9 mouse cellular contexts compared by ENCODE assay signal in the genomic region with DNA sequence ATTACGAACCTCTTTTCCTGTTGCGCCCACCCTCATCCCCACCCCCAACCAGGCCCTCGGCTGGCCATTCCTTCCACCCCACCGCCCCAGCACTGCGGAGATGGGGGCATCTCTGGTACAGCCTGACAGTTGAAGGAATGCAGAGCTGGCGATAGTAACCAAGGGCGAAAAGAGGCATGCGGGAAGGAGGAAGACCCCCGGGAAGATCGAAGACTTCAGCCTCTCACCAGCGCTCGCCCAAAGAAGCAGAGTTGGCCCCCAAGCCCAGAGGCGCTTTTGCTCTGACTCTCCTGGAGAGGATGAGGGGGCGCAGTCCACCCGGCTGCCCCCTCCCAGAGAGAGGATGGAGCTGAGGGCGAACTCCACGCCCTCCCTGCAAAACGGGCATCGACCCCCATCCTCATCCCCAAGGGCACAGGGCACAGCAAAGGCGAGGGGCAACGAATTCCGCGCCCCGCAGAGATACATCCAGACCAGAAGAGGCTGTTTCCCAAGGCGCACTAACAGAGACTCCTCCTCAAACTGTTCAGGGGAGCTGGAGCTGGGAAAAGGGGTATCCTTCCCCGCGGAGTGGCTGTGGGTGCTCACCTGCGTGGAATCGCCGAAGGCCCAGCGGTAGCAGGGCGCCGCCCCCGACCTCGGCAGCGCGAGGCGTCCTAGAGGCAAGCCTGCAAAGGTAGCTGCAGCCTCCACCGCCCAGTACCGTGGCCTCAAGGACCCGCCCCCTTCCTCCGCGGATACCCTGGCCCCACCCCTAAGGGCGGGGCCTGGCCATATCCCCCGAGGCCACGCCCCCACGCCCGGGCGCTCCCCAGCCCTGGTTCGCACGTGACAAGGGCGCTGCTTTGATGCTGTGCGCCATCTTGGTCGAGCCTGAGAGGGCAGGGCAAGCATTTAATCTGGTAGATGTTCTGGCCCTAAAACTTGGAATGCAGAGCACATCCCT. TPM values are rescaled to one million over a fixed set of nuclear protein-coding genes. Genes with fewer than 3 reads are reported as not detected.
DNase-seq lines count a peak whose midpoint lies in the region; ATAC-seq and TF ChIP-seq lines count a peak whose summit lies in the region.
"Had no signal": no experiment of that assay in that cellular context is flagged by ENCODE, and none has a peak within 500 bp of the region (broad histone marks: within the 10 kb centered on the region; RNA-seq: fewer than 3 reads in every experiment).

No protein-coding gene starts in this region.

- peak overlapping the region; percentile 40 for H3K4me3 ChIP-seq in forebrain, embryonic 14.5 days (ENCODE audit: low read depth, low read length)
- H3K4me3 ChIP-seq in layer of hippocampus, adult 2 months, result peak overlapping the region; percentile 78
- peak overlapping the region; percentile 49 for H3K4me3 ChIP-seq in neural tube, embryonic 14.5 days (ENCODE audit: low read depth, low read length)

- H3K27me3 ChIP-seq in forebrain, embryonic 14.5 days (replicated peaks; ENCODE audit: control insufficient read depth, insufficient read depth, low read length), result no peaks in the 10 kb centered on the region
- H3K27me3 ChIP-seq in neural tube, embryonic 14.5 days (ENCODE audit: control insufficient read depth, insufficient read depth, low read length), result no peaks in the 10 kb centered on the region

- TF ChIP-seq CTCF in layer of hippocampus, adult 2 months (conservative IDR thresholded peaks at IDR 0.05), result no peak

- 2% methylated on average over 54 of the region's 54 CpGs for WGBS in forebrain, embryonic 14.5 days
- WGBS in neural tube, embryonic 14.5 days, result under 1% methylated on average over 52 of the region's 54 CpGs

- H3K36me3 ChIP-seq in forebrain, embryonic 14.5 days (ENCODE audit: control insufficient read depth, insufficient read depth, low read length), result peaks cover 27% of the 10 kb centered on the region
- peaks cover 18% of the 10 kb centered on the region for H3K36me3 ChIP-seq in neural tube, embryonic 14.5 days (ENCODE audit: control insufficient read depth, insufficient read depth, low read length)

- peak overlapping the region; percentile 9; the same call in 1 of the 2 replicates for H3K27ac ChIP-seq in forebrain, embryonic 14.5 days (ENCODE audit: low read depth, low read length)
- H3K27ac ChIP-seq in layer of hippocampus, adult 2 months, result peak overlapping the region; percentile 89
- peak overlapping the region; percentile 41; the same call in 1 of the 2 replicates for H3K27ac ChIP-seq in neural tube, embryonic 14.5 days (ENCODE audit: low read depth, low read length)

- peak; percentile 84 for DNase-seq in CD4-positive, CD25-positive, alpha-beta regulatory T cell, adult 2 months (ENCODE audit: low read depth, low spot score)
- peak; percentile 96 for DNase-seq in cerebellum, adult 11 months
- peak; percentile 94 for DNase-seq in forebrain, embryonic 14.5 days (ENCODE audit: low spot score)
- DNase-seq in layer of hippocampus, adult 2 months (ENCODE audit: low spot score in 2 of 2), result peak; percentile 90
- DNase-seq in lung, adult 18-20 months, result peak; percentile 62 to 74
- peak; percentile 74 for DNase-seq in telencephalon, adult 2 months (ENCODE audit: low read depth, low spot score)

- H3K9me3 ChIP-seq in forebrain, embryonic 14.5 days (replicated peaks; ENCODE audit: control insufficient read depth, low read length), result no peaks in the 10 kb centered on the region
- no peaks in the 10 kb centered on the region for H3K9me3 ChIP-seq in neural tube, embryonic 14.5 days (ENCODE audit: control insufficient read depth, low read length)

- peak; percentile 95 for ATAC-seq in forebrain, embryonic 14.5 days
- peak; percentile 82 to 85 for ATAC-seq in hematopoietic stem cell, adult 5-6 weeks (replicated peaks in 1 of 2; ENCODE audit: insufficient read depth in 1 of 2, low FRiP score in 2 of 2, low TSS enrichment in 1 of 2, low read depth in 1 of 2, poor library complexity in 2 of 2, severe bottlenecking in 2 of 2)
- peak; percentile 95 for ATAC-seq in neural tube, embryonic 14.5 days (ENCODE audit: low read depth)

- peak overlapping the region; percentile 70 for H3K4me2 ChIP-seq in forebrain, embryonic 14.5 days (ENCODE audit: low read length)
- peak overlapping the region; percentile 49 for H3K4me2 ChIP-seq in neural tube, embryonic 14.5 days (ENCODE audit: low read depth, low read length)

- H3K4me1 ChIP-seq in forebrain, embryonic 14.5 days (ENCODE audit: control insufficient read depth, insufficient read depth, low read length), result 0 out of 2 replicates have a peak, but pooled peaks cover 6% of the 10 kb centered on the region
- H3K4me1 ChIP-seq in neural tube, embryonic 14.5 days (ENCODE audit: control insufficient read depth, insufficient read depth, low read length), result no peaks in the 10 kb centered on the region

- H3K9ac ChIP-seq in forebrain, embryonic 14.5 days (ENCODE audit: low read length), result peak overlapping the region; percentile 62
- peak overlapping the region; percentile 50 for H3K9ac ChIP-seq in neural tube, embryonic 14.5 days (replicated peaks; ENCODE audit: low read depth, low read length)

RNA-seq across cellular contexts. Expression of a gene that starts 11.6 kb away (rescaled TPM):
- polyA plus RNA-seq in forebrain, embryonic 14.5 days (2014; fragmentation: Nextera tagmentation; extraction: Ambion mirVana), result 5.0 and 7.8 TPM in 2 replicates
- 0.50 and 0.88 TPM in 2 replicates for total RNA-seq in hematopoietic stem cell, adult 5-6 weeks (2017)
- 10 to 100 TPM; 71.9 to 79.7 TPM for total RNA-seq in layer of hippocampus, adult 2 months (2021)
- polyA plus RNA-seq in neural tube, embryonic 14.5 days (2014; fragmentation: Nextera tagmentation; extraction: Ambion mirVana), result 22.4 and 24.2 TPM in 2 replicates

RNA-seq across cellular contexts. Expression of a gene that starts 17.5 kb away (rescaled TPM):
- 150 and 151 TPM in 2 replicates for polyA plus RNA-seq in forebrain, embryonic 14.5 days (2014; fragmentation: Nextera tagmentation; extraction: Ambion mirVana)
- total RNA-seq in hematopoietic stem cell, adult 5-6 weeks (2017), result 44.3 and 84.2 TPM in 2 replicates
- 10 to 100 TPM; 73.5 to 76.7 TPM for total RNA-seq in layer of hippocampus, adult 2 months (2021)
- polyA plus RNA-seq in neural tube, embryonic 14.5 days (2014; fragmentation: Nextera tagmentation; extraction: Ambion mirVana), result 120 and 122 TPM in 2 replicates

RNA-seq across cellular contexts. Expression of a gene that starts 41.5 kb away (rescaled TPM):
- polyA plus RNA-seq in forebrain, embryonic 14.5 days (2014; fragmentation: Nextera tagmentation; extraction: Ambion mirVana), result not detected in 2 replicates
- total RNA-seq in hematopoietic stem cell, adult 5-6 weeks (2017), result not detected in 2 replicates
- total RNA-seq in layer of hippocampus, adult 2 months (2021), result not detected
- polyA plus RNA-seq in neural tube, embryonic 14.5 days (2014; fragmentation: Nextera tagmentation; extraction: Ambion mirVana), result not detected in 2 replicates
- polyA plus RNA-seq: C2C12 had no signal

RNA-seq across cellular contexts. Expression of a gene that starts 54.5 kb away (rescaled TPM):
- not detected in 2 replicates for polyA plus RNA-seq in forebrain, embryonic 14.5 days (2014; fragmentation: Nextera tagmentation; extraction: Ambion mirVana)
- total RNA-seq in hematopoietic stem cell, adult 5-6 weeks (2017), result not detected in 2 replicates
- total RNA-seq in layer of hippocampus, adult 2 months (2021), result not detected
- polyA plus RNA-seq in neural tube, embryonic 14.5 days (2014; fragmentation: Nextera tagmentation; extraction: Ambion mirVana), result 0.76 and 0.80 TPM in 2 replicates

Comparison
In these comparisons a context has a peak if more than half of its experiments do, and no peak if none do; other contexts are left out.
1. Peak in every context shown above with its lines: DNase-seq, ATAC-seq, H3K4me3 ChIP-seq and H3K27ac ChIP-seq.
2. H3K27ac ChIP-seq: peak in every context shown above with its lines; median percentile 89 in layer of hippocampus, adult 2 months; 41 in neural tube, embryonic 14.5 days; 9 in forebrain, embryonic 14.5 days.
3. RNA of a gene that starts 11.6 kb away (total RNA-seq): 71.9 to 79.7 TPM in layer of hippocampus, adult 2 months; 0.50 to 0.88 TPM in hematopoietic stem cell, adult 5-6 weeks; every median in the first group is over 10 times any median in the second.